Mouse (Mus musculus) kidney, postnatal 4 days (tissue): ENCODE results near the gene Zdhhc3.

Experiments
- DNase-seq, 2 experiments: peaks; one replicate each; pipeline ENCODE4 v3.0.0; 2021; ENCODE audit warnings: mixed read lengths in 2 of 2

Gene Zdhhc3

GRCm38 (mm10) chr9:123113931-123114330 lies 926 bp upstream of the Zdhhc3 start:
- no peak for DNase-seq

- no peak for DNase-seq
Observed at GRCm38 (mm10) chr9:123111751-123112221, 1.2 kb downstream of the Zdhhc3 start.

GRCm38 (mm10) chr9:123109188-123109587 lies 3.8 kb downstream of the Zdhhc3 start:
- DNase-seq = no peak

GRCm38 (mm10) chr9:123107186-123107585 lies 5.8 kb downstream of the Zdhhc3 start:
- no peak for DNase-seq

- no peak for DNase-seq
Observed at GRCm38 (mm10) chr9:123104362-123104761, 8.6 kb downstream of the Zdhhc3 start.

- DNase-seq = no peak
Observed at GRCm38 (mm10) chr9:123103425-123103824, 9.6 kb downstream of the Zdhhc3 start.

- no peak for DNase-seq
Observed at GRCm38 (mm10) chr9:123099631-123100455, 13.2 kb downstream of the Zdhhc3 start.

- DNase-seq = no peak
Observed at GRCm38 (mm10) chr9:123090844-123091243, 22.2 kb downstream of the Zdhhc3 start.

- no peak for DNase-seq
Observed at GRCm38 (mm10) chr9:123087558-123087957, 25.4 kb downstream of the Zdhhc3 start.

GRCm38 (mm10) chr9:123085373-123085772 lies 27.6 kb downstream of the Zdhhc3 start:
- DNase-seq = no peak

GRCm38 (mm10) chr9:123080796-123081195 lies 32.2 kb downstream of the Zdhhc3 start:
- peak in 1 of 2 experiments; percentile 3 for DNase-seq

GRCm38 (mm10) chr9:123080355-123080754 lies 32.6 kb downstream of the Zdhhc3 start:
- DNase-seq = peak; percentile 8 to 19

GRCm38 (mm10) chr9:123079149-123079548 lies 33.9 kb downstream of the Zdhhc3 start:
- no peak for DNase-seq

- DNase-seq = no peak
Observed at GRCm38 (mm10) chr9:123060172-123060571, 52.8 kb downstream of the Zdhhc3 start.

GRCm38 (mm10) chr9:123058724-123059292 lies 54.2 kb downstream of the Zdhhc3 start:
- DNase-seq = no peak

GRCm38 (mm10) chr9:123047665-123048064 lies 65.3 kb downstream of the Zdhhc3 start:
- DNase-seq = no peak

- DNase-seq = no peak
Observed at GRCm38 (mm10) chr9:123034426-123034825, 78.6 kb downstream of the Zdhhc3 start, which contains the start of gene Tgm4. Gene Tgm4, plus strand, starts transcription at chr9:123034726.

GRCm38 (mm10) chr9:123031496-123032246 lies 81.3 kb downstream of the Zdhhc3 start:
- no peak for DNase-seq

GRCm38 (mm10) chr9:123024201-123024600 lies 88.8 kb downstream of the Zdhhc3 start:
- DNase-seq = no peak

GRCm38 (mm10) chr9:123021636-123022379 lies 91.2 kb downstream of the Zdhhc3 start:
- DNase-seq = peak in 1 of 2 experiments; percentile 2

- DNase-seq = peak; percentile 87 to 94
Observed at GRCm38 (mm10) chr9:123020995-123021631, 91.9 kb downstream of the Zdhhc3 start, which contains the start of gene Tmem42. Gene Tmem42, plus strand, starts transcription at chr9:123021326.
